Mouse (Mus musculus) thymus, postnatal 25 days (tissue): ENCODE data around the gene Ank3.

Experiments
- DNase-seq: peaks from one replicate; pipeline ENCODE4 v3.0.0; 2022

Gene Ank3

DNA sequence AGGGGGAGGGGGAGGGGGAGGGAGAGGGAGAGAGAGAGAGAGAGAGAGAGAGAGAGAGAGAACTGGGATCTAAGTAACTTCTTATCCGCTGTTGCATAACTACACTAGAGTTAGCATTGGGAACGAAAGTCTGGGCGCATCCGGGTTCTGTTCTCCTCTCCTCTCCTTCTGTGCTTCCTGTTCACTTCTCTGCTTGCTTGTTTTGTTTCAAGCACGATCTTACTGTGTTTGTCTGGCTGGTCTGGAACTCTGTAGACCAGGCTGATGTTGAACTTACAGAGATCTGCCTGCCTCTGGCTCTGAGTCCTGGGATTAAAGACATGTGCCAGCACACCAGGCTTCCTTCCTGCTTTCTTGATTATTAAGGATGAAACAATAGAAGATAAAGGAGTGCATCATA, 519.1 kb downstream of the Ank3 start:
- DNase-seq, result no peak

DNA sequence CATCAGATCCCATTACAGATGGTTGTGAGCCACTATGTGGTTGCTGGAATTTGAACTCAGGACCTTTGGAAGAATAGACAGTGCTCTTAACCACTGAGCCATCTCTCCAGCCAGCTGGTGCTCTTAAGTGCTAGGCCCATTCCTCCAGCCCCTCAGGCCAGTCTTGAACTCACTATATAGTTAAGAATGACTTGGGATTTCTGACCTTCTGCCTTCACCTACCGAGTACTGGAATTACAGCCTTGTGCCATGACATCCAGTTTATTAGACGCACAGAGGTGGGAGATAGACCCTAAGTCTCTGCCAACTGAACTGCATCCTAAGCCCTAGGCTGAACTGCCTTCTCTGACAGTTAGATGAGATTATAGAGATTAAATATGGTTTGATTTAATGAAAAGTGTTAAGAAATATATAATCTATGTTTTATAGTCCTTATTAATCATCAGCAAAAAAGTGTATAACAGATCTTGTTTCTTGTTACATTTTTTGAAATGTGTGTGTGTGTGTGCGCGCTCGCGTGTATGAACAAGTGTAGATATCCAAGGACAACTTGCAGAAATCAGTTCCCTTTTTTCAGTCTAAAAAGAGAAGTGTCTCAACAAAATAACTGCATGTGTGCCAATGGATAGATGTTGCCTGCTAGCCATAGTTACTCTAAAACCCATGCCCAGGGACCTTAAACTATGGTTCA, 520.0 kb downstream of the Ank3 start:
- DNase-seq, result no peak

GRCm38 (mm10) chr10:69919152-69919492, 520.5 kb downstream of the Ank3 start:
- DNase-seq, result no peak

DNA sequence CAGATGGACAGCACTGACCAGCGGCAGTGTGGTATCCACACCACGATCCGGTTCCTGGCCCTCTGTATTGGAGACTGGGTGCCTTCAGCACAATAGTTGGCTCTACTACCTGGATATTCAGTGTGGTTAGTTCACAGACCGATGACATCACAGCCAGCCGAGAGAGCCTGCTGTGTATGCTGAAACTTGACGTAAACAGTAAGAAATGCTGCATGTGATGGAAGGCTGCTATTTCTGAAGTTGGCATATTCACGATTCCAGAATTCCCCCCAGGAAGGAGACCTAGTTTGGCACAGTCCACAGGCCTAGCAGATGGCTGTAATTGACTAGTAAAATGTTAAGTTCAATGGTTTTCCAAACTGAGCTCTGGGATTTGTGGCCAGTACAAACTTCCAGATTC, 521.2 kb downstream of the Ank3 start:
- DNase-seq, result no peak

- DNase-seq, result no peak
Measured at GRCm38 (mm10) chr10:69922076-69922475, 523.5 kb downstream of the Ank3 start.

- DNase-seq, result no peak
Measured at GRCm38 (mm10) chr10:69923801-69924200, 525.2 kb downstream of the Ank3 start.

DNA sequence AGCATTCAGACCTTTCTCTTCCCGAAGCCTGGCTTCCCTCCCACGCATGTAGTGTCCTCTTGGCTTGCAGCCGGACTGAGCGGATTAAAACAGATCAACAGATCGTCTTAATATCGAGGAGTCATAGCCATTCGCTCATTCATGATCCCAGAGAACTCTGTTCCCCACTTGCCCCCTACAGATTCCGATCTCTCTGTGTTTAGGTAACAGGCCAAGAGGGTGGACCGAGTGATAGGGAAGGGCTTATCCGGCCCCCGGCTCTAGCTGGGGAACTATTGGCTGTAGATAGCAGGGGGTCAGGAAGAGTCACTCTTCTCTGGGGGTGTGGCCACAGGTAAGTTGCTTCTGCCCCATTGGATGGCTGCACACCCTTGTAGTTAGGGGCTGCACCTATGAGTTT, 525.7 kb downstream of the Ank3 start:
- DNase-seq, result no peak

GRCm38 (mm10) chr10:69924845-69925244, 526.3 kb downstream of the Ank3 start:
- DNase-seq, result no peak

GRCm38 (mm10) chr10:69925285-69926157, 526.9 kb downstream of the Ank3 start:
- no peak for DNase-seq

DNA sequence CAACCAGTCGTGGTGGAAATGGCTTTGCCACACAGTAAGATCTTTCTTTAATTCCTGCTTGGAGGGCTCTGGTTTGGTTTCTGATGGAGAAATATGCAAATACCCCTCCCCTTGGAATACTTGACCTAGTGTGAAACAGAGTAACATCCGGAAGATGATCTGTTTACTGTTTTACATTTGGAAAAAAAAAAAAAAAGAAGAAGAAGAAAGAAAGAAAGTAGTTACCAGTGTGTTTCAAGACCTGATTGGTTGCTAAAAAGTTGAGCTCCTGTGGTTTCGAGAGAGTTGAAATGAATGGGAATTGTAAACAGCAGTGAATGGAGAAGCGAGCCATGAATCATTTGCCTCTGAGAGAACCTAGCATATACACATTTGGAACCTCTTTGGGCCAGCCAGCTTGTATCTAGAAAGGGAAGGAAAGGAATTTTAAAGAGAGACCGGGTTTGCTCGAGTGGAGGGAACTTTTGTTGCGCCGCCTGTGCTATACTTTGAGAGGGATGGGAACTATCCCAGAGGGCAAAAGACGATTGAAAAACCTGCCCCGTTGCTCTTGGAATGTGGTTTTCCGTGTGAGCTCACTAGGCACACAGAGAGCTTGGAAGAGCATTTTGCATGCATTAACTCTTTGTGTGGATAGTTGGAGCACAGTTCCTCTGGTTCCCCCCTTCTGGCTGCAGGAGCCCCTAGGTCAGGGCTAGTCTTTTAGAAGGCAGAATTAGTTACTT, 527.7 kb downstream of the Ank3 start:
- no peak for DNase-seq

DNA sequence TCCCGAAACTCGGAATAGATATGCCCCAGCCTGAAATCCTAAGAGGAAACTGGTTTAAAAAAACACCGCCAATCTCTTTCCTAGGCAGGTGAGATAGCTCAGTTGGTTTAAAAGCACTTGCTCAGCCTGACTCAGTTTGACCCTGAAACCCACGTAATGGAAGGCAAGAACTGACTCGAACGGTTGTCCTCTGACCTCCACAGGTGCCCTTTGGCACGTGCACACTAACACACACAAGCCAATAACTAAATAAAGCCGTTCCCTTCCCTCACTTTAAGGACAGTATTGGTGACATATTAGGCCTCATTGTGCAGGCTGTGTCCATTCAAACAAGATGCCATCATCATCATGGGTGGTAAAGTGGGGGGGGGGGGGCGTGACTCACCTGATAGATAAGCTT, 528.4 kb downstream of the Ank3 start:
- no peak for DNase-seq

DNA sequence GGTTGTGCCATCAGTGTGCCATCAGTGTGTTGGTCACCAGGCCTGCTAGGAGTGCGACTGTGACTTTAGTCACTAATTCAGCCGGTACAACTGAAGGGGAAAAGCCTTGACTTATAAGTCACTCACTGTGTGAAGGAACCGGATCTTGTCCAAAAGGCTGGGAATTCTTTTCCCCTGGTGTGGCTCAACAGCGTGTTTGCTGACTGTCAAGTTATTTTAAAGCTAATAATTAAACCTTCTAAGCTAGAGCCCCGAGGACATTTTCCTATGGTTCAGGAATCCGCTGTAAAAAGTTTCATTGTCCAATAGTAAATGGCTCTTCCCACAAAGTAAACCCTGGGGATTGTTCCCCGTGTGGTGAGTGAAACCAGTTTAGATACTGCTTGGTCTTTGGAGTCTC, 529.8 kb downstream of the Ank3 start:
- DNase-seq, result no peak

DNA sequence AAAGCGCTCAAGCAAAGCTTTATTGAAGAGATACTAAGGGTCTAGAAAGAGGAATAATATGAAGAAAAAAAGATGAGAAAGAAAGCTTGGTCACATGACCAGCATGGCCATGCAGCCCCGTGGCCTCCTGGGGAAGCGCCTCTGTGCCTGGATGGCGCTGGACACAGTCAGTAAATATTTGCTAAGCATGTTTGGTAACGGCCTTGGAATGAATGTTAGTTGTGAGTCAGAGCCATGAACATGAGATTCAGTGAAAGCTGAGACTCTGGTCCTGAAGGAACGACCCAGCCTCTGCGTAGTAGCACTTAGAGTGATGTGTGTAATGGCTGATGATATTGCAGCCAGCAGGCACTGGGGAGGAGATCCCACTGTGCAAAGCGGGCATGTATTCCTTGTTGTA, 531.9 kb downstream of the Ank3 start:
- no peak for DNase-seq

- DNase-seq, result no peak
Measured at GRCm38 (mm10) chr10:69936443-69937067, 538.0 kb downstream of the Ank3 start.

GRCm38 (mm10) chr10:69937291-69937921, 538.8 kb downstream of the Ank3 start:
- DNase-seq, result no peak

DNA sequence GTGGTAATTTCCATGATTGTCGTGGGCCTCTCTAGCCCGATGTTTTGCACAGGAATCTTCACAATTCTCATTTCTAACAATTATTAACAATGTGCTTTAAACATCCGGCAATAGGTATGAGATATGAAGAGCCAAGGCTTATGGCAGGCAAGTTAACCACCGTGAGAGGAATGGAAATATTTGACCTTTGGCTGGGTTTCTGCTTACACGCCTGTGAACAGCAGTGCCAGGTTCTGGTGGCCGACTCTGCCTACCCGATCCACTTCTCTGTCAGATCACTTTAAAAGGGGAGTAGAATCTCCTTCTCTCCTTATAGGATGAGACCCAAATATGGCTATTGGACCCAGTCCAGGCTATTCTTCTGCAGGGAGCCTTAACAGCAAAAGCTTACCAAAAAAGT, 540.6 kb downstream of the Ank3 start:
- no peak for DNase-seq

GRCm38 (mm10) chr10:69939966-69940365, 541.4 kb downstream of the Ank3 start:
- no peak for DNase-seq

DNA sequence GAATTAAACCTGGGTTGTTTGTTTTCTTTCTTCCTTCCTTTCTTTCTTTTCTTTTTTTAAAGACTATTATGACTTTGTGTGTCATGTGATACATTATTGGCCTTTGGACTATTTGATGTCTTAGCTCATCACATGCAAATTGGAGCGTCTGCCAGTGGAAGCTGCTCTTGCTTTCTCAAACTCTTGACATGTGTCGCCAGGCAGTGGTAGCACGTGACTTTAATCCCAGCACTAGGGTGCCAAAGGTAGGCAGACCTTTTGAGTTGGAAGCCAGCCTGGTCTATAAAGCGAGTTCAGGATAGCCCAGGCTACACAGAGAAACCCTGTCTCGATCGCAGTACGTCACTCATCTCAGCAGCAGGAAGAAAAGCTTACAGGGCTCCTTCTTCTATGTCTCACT, 542.4 kb downstream of the Ank3 start:
- DNase-seq, result no peak

DNA sequence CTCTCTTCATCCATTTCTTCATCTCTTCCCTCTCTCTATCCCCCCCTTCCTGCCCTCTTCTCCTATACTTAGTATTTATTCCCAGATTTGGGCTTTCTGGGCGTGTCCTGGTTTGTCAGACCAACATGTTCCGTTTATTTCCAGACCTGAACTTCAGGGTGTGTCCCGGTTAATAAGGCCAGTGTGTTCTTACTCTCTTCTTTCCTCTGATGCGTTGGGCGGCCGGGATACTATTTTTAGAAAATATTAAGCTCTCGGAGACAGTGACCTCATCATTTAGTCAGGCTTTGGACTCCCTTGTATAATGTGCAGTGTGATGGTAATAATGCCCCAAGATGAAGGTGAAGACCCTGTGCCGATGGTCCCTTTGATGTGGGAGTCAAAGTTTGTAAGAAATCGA, 546.3 kb downstream of the Ank3 start:
- no peak for DNase-seq

- DNase-seq, result no peak
Measured at GRCm38 (mm10) chr10:69945870-69946269, 547.3 kb downstream of the Ank3 start.

DNA sequence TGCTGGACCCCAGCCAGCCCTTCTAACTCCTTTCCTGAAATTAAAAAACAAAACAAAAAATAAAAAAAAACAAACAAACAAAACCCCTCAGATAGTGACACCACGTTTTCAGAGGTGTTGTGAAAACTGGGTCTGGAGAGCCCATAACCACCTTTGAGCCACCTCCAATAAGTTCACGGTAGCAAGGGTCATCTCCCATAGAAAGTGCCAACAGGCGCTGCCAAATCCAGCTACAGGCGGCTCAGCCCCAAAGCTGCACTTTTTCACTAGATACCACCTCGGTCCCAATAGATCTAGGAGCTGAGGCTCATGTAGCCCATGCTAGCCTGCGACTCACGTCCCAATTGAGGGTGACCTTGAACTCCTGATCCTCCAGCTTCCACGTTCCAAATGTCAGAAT, 547.7 kb downstream of the Ank3 start:
- no peak for DNase-seq

DNA sequence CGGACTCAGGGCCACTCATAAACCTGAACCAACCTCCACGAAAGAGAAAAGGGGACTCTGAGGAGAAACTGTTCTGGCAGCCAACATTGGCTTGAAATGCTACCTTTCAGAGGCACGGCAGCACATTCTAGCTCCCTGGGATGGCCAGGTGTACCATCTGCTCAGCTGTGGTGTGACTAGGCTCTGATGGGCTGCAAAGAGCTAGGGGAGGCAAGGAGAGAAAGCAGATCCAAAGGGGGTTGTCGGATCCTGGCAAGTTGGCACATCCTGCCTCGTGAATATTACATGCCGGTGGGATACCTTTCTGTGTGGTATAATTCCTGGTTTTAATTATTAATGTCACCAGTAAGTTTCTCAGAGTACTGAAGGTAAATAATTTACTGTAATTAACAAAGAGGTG, 548.5 kb downstream of the Ank3 start:
- DNase-seq, result no peak
